Mouse (Mus musculus) frontal cortex, adult 2 months (tissue): ENCODE measurements around the gene Lurap1. TPM values are rescaled to one million over a fixed set of nuclear protein-coding genes. Genes with fewer than 3 reads are reported as not detected.

Experiments used
- DNase-seq, 2 experiments: peaks; one replicate each; pipeline ENCODE4 v3.0.0; 2022; ENCODE audit warnings: low spot score in 1 of 2; ENCODE audit errors: extremely low spot score in 1 of 2
- polyA plus RNA-seq: library from polyadenylated mRNA; depleted of rRNA; stranded (reverse); fragments of >200 nt; gene quantifications from 2 replicates; pipeline ENCODE4 v1.2.3, GENCODE M21; 2012; rRNA removed

The Lurap1 gene
- polyA plus RNA-seq, 1 experiment = 12.1 TPM

GRCm38 (mm10) chr4:116123602-116124519, 27.3 kb downstream of the Lurap1 start, which contains the start of the genes Rad54l and Pomgnt1:
Gene Rad54l (minus strand): TSS chr4:116123690.
Gene Pomgnt1 (plus strand): TSS chr4:116123840.
- peak; percentile 32 to 82 for DNase-seq

DNA sequence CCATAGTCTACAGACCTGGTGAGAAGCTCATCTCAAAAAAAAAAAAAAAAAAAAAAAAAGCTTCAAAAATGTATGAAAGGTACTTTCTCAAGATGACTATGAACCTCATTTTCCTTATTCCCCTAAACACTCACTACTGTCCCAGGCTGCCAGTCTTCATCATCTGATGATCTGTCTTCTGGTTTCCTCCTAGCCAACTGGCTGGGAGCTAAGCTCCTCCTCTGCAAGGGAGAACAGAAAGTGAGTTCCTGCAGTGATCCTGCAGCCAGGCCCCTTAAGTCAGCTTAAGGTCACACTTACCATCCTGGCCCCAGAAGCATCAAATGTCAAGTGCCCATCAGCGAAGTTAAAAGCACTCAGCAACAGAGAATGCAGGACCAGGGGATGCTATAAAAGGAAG, 28.4 kb downstream of the Lurap1 start:
- no peak for DNase-seq

- DNase-seq = no peak
These were observed 39.7 kb downstream of the Lurap1 start for GRCm38 (mm10) chr4:116111486-116111885.

- no peak for DNase-seq
These were observed 40.4 kb downstream of the Lurap1 start for GRCm38 (mm10) chr4:116110695-116111094.

- DNase-seq = peak in 1 of 2 experiments; percentile 43
These were observed 45.9 kb downstream of the Lurap1 start for GRCm38 (mm10) chr4:116105278-116105677.

GRCm38 (mm10) chr4:116100959-116101358, 50.2 kb downstream of the Lurap1 start:
- DNase-seq = no peak

DNA sequence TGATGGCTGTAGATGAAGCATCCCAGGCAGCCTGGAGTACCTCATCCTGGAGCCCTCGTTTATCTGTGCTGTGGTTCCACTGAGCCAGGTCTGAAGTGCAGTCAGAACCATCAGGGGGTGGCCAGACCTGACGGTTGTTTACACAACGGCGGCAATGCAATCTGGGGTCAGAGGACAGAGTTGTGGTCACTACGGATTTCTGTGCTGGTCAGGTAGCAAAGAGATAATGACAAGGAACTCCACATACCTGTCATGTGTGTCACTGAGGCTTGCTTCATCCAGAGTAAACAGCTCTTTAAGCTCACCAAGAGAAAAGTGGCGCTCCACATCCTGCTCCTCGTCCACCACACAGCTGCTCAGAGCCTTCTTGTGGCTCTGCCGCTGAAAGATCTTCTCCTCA, 53.9 kb downstream of the Lurap1 start:
- no peak for DNase-seq

DNA sequence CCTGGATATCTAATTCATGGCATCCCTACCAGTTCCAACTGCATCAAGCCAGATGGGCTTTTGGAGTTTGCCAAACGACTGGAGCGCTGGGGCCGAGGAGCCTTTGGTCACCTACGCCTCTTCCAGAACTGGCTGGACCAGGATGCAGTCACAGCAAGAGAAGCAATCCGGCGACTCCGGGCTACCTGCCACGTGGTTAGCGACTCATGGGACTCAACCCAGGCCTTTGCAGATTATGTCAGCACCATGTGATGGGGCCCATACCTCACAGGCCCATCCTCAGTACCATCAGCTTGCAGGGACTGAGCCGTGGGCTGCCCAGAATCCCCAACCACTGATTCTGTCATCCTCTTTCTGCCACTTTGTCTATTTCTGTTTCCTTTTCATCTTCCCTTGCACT, 54.8 kb downstream of the Lurap1 start:
- DNase-seq = no peak

DNA sequence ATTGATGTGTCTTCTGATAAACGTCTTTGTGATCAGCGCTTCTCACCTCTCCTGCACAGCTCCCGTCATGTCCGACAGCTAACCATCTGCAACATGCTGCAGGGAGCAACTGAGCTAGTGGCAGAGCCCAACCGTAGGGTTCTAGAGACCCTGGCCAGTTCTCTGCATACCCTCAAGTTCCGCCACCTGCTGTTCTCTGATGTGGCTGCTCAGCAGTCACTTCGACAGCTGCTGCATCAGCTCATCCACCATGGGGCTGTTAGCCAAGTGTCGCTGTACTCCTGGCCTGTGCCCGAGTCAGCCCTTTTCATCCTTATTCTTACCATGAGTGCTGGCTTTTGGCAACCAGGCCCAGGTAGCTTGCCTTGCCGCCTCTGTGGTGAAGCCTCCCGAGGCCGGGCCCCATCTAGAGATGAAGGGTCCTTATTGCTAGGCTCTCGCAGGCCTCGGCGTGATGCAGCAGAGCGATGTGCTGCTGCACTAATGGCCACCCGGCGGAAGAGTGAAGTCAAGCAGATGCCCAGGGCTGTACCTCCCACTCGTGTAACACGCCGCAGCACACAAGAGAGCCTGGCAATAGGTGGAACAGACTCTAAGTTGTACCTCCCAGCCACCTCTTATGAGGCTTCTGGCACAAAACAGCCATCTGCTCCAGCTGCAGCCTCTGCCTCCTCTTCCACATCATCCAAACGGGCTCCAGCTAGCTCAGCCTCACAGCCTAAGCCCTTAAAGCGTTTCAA, 62.5 kb downstream of the Lurap1 start:
- DNase-seq = no peak

Other genes with a start within 250 kb of the Lurap1 start
- gene Dmbx1, start 211.4 kb downstream of the Lurap1 start, polyA plus RNA-seq = 0.06 and 0.12 TPM in 2 replicates
- gene Faah, start 133.4 kb downstream of the Lurap1 start, polyA plus RNA-seq = 88.1 and 104 TPM in 2 replicates
- gene Nsun4, start 97.5 kb downstream of the Lurap1 start, polyA plus RNA-seq = 8.3 and 9.7 TPM in 2 replicates
- gene Uqcrh, start 76.3 kb downstream of the Lurap1 start, polyA plus RNA-seq = 645 and 649 TPM in 2 replicates
- gene Lrrc41, start 76.1 kb downstream of the Lurap1 start, polyA plus RNA-seq = 34.7 and 34.8 TPM in 2 replicates
- 0.86 and 0.94 TPM in 2 replicates for gene Rad54l, start 27.6 kb downstream of the Lurap1 start, polyA plus RNA-seq
- 66.6 and 77.5 TPM in 2 replicates for gene Pomgnt1, start 27.5 kb downstream of the Lurap1 start, polyA plus RNA-seq
- gene Tspan1, start 16.3 kb upstream of the Lurap1 start, polyA plus RNA-seq = 0.20 and 0.23 TPM in 2 replicates
- gene 1700042G07Rik, start 22.0 kb upstream of the Lurap1 start, polyA plus RNA-seq = not detected in 2 replicates
- 0.14 TPM in 1 of 2 replicates, not detected in the other for gene Gm49337, start 22.0 kb upstream of the Lurap1 start, polyA plus RNA-seq
- gene Pik3r3, start 70.3 kb upstream of the Lurap1 start, polyA plus RNA-seq = 40.4 and 44.9 TPM in 2 replicates